Mouse (Mus musculus) stomach, embryonic 14.5 days (tissue): ENCODE measurements around the gene BC016579. TPM values are rescaled to one million over a fixed set of nuclear protein-coding genes. Genes with fewer than 3 reads are reported as not detected.
A peak's percentile ranks its signal among the peaks of the same experiment; 100 is the strongest.

ENCODE experiments used
- ATAC-seq: fragments of 200-750 bp; cut with Nextera tagmentation; 2 replicates; pipeline ENCODE4 v1.8.0; 2017; ENCODE audit warnings: low read depth, moderate TSS enrichment; ENCODE audit not compliant: insufficient number of reproducible peaks, insufficient read depth, low FRiP score
- H3K27ac ChIP-seq: fragments of 300-500 bp; sonication (generic); 2 replicates; pipeline ENCODE4 v1.5.1; 2014; ENCODE audit warnings: mild to moderate bottlenecking, low read length, moderate library complexity, mixed read lengths
- H3K27me3 ChIP-seq: fragments of 300-500 bp; sonication (generic); 2 replicates; pipeline ENCODE4 v1.6.1; 2014; ENCODE audit warnings: low read length, control low read depth, mixed read lengths; ENCODE audit not compliant: control insufficient read depth, insufficient read depth
- H3K36me3 ChIP-seq: fragments of 300-500 bp; sonication (generic); 2 replicates; pipeline ENCODE4 v1.6.1; 2014; ENCODE audit warnings: mild to moderate bottlenecking, control low read depth, low read length, moderate library complexity, mixed read lengths; ENCODE audit not compliant: control insufficient read depth, insufficient read depth
- H3K4me1 ChIP-seq: fragments of 300-500 bp; sonication (generic); 2 replicates; pipeline ENCODE4 v1.6.1; 2014; ENCODE audit warnings: low read length, control low read depth, mixed read lengths; ENCODE audit not compliant: control insufficient read depth, insufficient read depth
- H3K4me2 ChIP-seq: fragments of 300-500 bp; sonication (generic); replicated peaks from 2 replicates; pipeline ENCODE4 v1.6.1; 2014; ENCODE audit warnings: low read depth, low read length, control low read depth
- H3K4me3 ChIP-seq: fragments of 300-500 bp; sonication (generic); 2 replicates; pipeline ENCODE4 v1.5.1; 2014; ENCODE audit warnings: low read depth, low read length, control low read depth
- H3K9ac ChIP-seq: fragments of 300-500 bp; sonication (generic); replicated peaks from 2 replicates; pipeline ENCODE4 v1.6.1; 2014; ENCODE audit warnings: low read depth, mild to moderate bottlenecking, control low read depth, low read length, moderate library complexity, mixed read lengths
- H3K9me3 ChIP-seq: fragments of 300-500 bp; sonication (generic); 2 replicates; pipeline ENCODE4 v1.6.1; 2016; ENCODE audit warnings: low read depth, low read length, control low read depth; ENCODE audit not compliant: control insufficient read depth
- WGBS: fragments of 180-500 bp; shearing (Covaris S2); extraction: QIAGEN DNeasy Blood & Tissue Kit; methylation state at CpG from one replicate; pipeline ENCODE4 v1.1.7; 2014; 5-methylcytosine and 5-hydroxymethylcytosine counted together
- polyA plus RNA-seq: library from polyadenylated mRNA; unstranded; fragments of >200 nt; fragmentation: Nextera tagmentation; extraction: Ambion mirVana; gene quantifications from 2 replicates; pipeline ENCODE4 v1.2.1, GENCODE M21; 2014

Gene BC016579
- polyA plus RNA-seq, 1 experiment from 2014 or later, result 1.8 TPM

DNA sequence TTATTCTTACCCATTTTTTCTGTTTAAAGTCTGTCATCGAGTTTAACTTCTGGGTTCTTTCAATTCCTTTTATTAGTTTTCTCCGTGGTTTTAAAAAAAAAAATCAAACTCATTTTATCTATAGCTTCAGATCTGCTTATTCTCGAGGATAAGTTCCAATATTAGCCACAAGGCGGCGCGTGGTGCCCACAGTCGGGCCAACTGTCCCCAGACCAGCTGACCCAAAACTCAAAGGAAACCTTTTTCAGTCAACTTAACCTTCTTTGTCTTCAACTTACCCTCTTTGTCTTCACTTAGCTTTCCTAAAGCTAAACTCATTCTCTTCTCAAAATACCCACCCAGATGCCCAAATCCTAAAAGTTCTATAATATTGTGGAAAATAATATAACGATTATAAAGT is 30.9 kb upstream of the BC016579 start:
- no peak overlapping the region for H3K4me3 ChIP-seq
- H3K9ac ChIP-seq, result no peak overlapping the region
- no peak overlapping the region for H3K4me2 ChIP-seq
- H3K4me1 ChIP-seq, result no peaks in the 10 kb centered on the region
- H3K36me3 ChIP-seq, result no peaks in the 10 kb centered on the region
- no peaks in the 10 kb centered on the region for H3K27me3 ChIP-seq
- no peak for ATAC-seq
- H3K27ac ChIP-seq, result no peak overlapping the region
- WGBS, result 13% methylated on average over 8 of the region's 8 CpGs
- no peaks in the 10 kb centered on the region for H3K9me3 ChIP-seq

DNA sequence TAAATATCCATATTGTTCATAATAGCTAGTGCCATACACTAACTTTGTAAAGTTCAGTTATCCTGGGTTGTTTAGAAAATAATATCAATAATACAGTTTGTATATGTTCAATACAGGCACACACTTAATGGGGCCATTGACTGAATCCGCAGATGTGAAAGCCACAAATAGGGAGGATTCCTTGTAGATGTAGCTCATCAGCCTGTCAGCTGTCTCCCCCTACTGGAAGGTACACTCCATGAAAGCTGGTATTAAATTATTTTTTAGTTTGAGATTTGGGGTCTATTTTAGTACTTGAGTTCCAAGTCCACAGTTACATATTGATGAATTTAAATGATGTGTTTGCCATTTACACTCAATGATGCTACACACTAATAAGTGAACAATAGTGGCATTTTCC is 22.6 kb upstream of the BC016579 start:
- Histone ChIP-seq H3K4me3 (no peak overlapping the region), H3K4me1 (no peaks in the 10 kb centered on the region), H3K9me3 (no peaks in the 10 kb centered on the region), H3K9ac (no peak overlapping the region), H3K36me3 (no peaks in the 10 kb centered on the region), H3K27me3 (no peaks in the 10 kb centered on the region), H3K27ac (no peak overlapping the region), H3K4me2 (no peak overlapping the region)
- 30% methylated on average over 1 of the region's 1 CpGs for WGBS
- ATAC-seq, result no peak

DNA sequence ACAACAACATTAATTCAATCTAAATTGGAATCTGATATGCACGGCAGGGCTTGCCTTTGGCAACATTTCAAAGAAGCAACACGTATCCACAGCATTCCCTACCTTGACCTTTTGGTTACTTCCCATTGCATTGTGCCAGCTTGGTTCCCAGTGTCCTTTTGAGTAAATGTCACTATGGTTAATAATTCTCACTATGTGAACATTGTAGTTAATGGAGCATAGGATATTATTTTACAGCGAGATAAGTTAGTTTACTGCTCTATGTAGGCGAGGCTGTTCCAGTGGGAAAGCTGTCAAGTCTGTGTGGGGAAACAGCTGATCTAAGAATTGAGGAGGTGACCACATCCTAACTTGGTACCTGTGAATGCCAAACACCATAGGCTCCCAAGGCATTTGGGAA is 16.1 kb upstream of the BC016579 start:
- 63% methylated on average over 4 of the region's 4 CpGs for WGBS
- no peaks in the 10 kb centered on the region for H3K4me1 ChIP-seq

DNA sequence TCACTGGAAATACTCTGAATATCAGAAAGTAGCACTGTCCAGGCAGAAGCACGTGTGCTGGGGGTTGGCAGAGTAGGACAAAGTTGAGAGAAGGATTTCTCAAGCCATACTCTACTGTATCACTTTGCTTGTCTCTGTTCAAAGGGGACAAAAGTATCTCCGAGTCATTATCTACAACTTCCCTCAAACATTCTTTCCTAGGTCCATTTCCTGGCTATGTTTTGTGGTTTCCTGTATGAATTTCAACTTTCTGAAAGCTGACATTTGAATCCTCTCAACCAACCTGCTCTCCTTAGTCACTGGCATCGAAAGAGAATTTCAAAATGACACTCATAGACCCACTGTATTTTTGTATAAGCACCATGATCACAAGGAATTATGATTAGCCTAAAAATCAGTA is 14.3 kb upstream of the BC016579 start:
- no peaks in the 10 kb centered on the region for H3K9me3 ChIP-seq
- no peaks in the 10 kb centered on the region for H3K36me3 ChIP-seq
- H3K27ac ChIP-seq, result no peak overlapping the region
- H3K27me3 ChIP-seq, result no peaks in the 10 kb centered on the region
- WGBS, result 70% methylated on average over 3 of the region's 3 CpGs
- no peak overlapping the region for H3K9ac ChIP-seq
- no peak for ATAC-seq
- H3K4me1 ChIP-seq, result no peaks in the 10 kb centered on the region
- no peak overlapping the region for H3K4me3 ChIP-seq
- no peak overlapping the region for H3K4me2 ChIP-seq

More for the DNA sequence above, 16.1 kb upstream of the BC016579 start:
- no peaks in the 10 kb centered on the region for H3K36me3 ChIP-seq
- H3K4me2 ChIP-seq, result no peak overlapping the region
- H3K9ac ChIP-seq, result no peak overlapping the region
- H3K27me3 ChIP-seq, result no peaks in the 10 kb centered on the region
- ATAC-seq, result 0 out of 2 replicates have a peak, but pooled peaks have one; percentile 28
- H3K4me3 ChIP-seq, result no peak overlapping the region
- no peaks in the 10 kb centered on the region for H3K9me3 ChIP-seq
- H3K27ac ChIP-seq, result no peak overlapping the region

DNA sequence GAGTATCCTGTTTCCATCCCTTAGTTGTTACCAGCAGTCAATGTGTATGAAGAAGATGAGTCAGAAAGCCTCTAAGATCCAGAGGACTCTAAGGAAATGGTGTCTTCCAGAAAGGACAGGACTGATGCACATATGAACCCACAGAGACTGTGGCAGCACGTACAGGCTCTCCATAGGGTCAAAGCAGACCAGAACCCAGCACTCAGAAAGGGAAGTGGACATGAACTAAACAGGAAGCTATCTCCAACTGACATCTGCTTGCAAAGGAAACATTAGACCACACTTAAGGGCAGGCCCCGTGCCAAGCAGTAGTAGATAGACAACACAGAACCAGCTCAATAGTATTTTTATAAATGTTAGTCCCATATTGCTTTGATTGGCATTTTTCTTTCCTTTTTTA is 12.3 kb upstream of the BC016579 start:
- ATAC-seq, result no peak
- Histone ChIP-seq H3K9ac (no peak overlapping the region), H3K27me3 (no peaks in the 10 kb centered on the region), H3K36me3 (no peaks in the 10 kb centered on the region), H3K4me2 (no peak overlapping the region), H3K9me3 (no peaks in the 10 kb centered on the region), H3K4me1 (no peaks in the 10 kb centered on the region), H3K4me3 (no peak overlapping the region), H3K27ac (no peak overlapping the region)
- WGBS, result 68% methylated on average over 2 of the region's 2 CpGs

DNA sequence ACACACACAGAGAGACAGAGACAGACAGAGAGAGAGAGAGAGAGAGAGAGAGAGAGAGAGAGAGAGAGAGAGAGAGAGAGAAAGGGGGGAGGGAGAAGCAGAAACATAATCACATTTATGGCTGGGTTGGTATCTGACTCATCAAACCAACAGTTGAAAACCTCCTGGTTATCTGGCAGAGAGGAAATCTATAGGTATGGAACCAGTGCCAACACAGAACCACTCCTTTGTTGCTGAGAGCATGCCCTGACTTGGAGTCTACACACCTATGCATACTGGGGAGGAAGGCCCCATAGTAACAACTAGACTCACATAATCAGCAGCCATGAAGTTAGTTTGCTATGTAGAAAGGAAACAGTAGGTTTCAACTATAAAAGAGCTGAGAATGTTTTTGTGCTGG is 8.5 kb upstream of the BC016579 start:
- H3K4me3 ChIP-seq, result no peak overlapping the region
- no peaks in the 10 kb centered on the region for H3K9me3 ChIP-seq
- H3K4me2 ChIP-seq, result no peak overlapping the region
- no peak overlapping the region for H3K27ac ChIP-seq
- no peaks in the 10 kb centered on the region for H3K4me1 ChIP-seq
- ATAC-seq, result no peak
- H3K36me3 ChIP-seq, result no peaks in the 10 kb centered on the region
- no peaks in the 10 kb centered on the region for H3K27me3 ChIP-seq
- H3K9ac ChIP-seq, result no peak overlapping the region

DNA sequence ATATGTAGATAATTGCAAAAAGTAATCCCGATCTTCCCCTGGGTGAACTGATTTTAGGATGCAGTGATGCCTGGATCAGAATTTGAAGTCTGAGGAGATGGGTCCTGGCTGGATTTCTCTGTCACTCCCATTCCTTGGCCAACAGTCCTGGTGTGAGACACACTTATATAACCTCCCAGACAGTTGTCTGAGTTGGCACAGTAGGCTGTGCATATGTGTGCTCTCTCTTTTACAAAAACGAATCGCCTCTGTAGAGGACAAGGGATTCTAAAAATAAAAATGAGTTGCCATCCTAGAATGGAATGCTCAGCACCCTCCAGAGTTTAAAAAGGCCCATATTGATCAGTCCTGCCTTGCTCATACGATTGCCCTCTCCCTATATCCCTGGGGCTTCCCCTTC is 5.7 kb upstream of the BC016579 start:
- Histone ChIP-seq H3K4me1 (no peaks in the 10 kb centered on the region), H3K4me3 (no peak overlapping the region), H3K27me3 (no peaks in the 10 kb centered on the region), H3K9ac (no peak overlapping the region), H3K27ac (no peak overlapping the region), H3K4me2 (no peak overlapping the region), H3K9me3 (no peaks in the 10 kb centered on the region), H3K36me3 (no peaks in the 10 kb centered on the region)
- 88% methylated on average over 4 of the region's 4 CpGs for WGBS
- no peak for ATAC-seq

DNA sequence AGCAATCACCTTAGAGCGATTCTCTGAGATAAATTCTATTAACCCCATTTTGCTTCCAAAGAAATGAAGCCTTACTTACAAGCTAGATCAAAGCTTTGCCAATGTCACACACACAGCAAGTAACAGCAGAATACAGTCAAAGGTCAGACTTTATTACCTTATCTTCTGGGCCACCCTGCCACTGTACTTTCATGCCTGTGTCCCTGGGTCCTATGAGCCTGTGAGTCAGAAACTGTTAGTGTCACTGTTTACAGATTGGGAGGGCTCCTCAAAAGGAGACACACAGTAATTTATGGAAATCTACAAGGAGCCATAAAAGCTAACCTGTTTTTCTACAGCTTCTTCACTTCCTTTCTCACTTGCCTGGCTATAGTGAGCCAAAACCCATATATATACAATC is 4.4 kb upstream of the BC016579 start:
- Histone ChIP-seq H3K4me1 (no peaks in the 10 kb centered on the region; the same call in 1 of the 2 replicates), H3K36me3 (no peaks in the 10 kb centered on the region), H3K9me3 (no peaks in the 10 kb centered on the region), H3K27ac (no peak overlapping the region), H3K4me2 (no peak overlapping the region), H3K4me3 (no peak overlapping the region), H3K27me3 (no peaks in the 10 kb centered on the region), H3K9ac (no peak overlapping the region)
- 96% methylated on average over 1 of the region's 1 CpGs for WGBS
- no peak for ATAC-seq

DNA sequence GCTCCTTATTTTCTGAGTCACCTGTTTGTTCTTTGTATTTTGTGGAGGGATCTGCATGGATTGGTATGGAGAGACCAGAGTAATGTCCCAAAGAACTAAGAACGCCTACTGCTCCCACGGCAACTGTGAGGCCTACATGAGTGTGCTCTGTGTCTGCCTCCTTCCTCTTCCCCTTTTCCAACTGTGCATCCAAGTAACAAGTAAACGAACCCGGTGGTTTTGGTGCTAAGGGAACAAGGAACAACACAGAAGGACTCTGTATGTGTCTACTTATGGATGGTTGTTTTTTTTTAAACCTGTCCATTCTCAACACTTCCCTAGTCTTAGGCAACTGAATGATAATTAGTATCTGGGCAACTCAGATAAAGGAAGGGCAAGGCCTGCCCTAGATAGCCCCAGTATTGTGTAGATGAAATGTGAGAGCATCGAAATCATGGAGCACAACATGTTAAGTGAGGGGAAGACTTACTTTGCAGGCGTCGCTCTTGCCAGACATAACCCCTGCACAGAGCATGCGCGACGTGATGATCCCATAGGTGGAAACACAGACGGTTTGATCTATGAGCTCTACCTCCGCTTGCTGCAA is 3.8 kb upstream of the BC016579 start:
- Histone ChIP-seq H3K27me3 (no peaks in the 10 kb centered on the region), H3K36me3 (no peaks in the 10 kb centered on the region), H3K27ac (no peak overlapping the region), H3K9me3 (no peaks in the 10 kb centered on the region), H3K4me2 (no peak overlapping the region), H3K9ac (no peak overlapping the region), H3K4me1 (no peaks in the 10 kb centered on the region; the same call in 1 of the 2 replicates), H3K4me3 (no peak overlapping the region)
- 91% methylated on average over 12 of the region's 12 CpGs for WGBS
- ATAC-seq, result no peak
